Mouse (Mus musculus): ENCODE measurements around the gene Tedc2. TPM values are rescaled to one million over a fixed set of nuclear protein-coding genes. Genes with fewer than 3 reads are reported as not detected.

Gene Tedc2
- polyA plus RNA-seq, 1 experiment from 2014 or later: 11.5 TPM

Small RNA genes within 50 kb of the gene (microRNA-seq; reads per million reads assigned to microRNA genes)
- gene Mir5134 (1.9 reads per million, percentile 4 among the genes with 10 or more reads in this experiment), gene Mir6965 (1.5 reads per million)

Other genes starting within 250 kb of the Tedc2 start
- gene Prss30, start 240.3 kb downstream of the Tedc2 start, polyA plus RNA-seq (2015; fragmentation: Nextera tagmentation; extraction: Ambion mirVana): 0.10 and 0.20 TPM in 2 replicates
- 1.4 and 1.6 TPM in 2 replicates for gene Prss22, start 222.8 kb downstream of the Tedc2 start, polyA plus RNA-seq (2015; fragmentation: Nextera tagmentation; extraction: Ambion mirVana)
- gene Prss27, start 182.7 kb downstream of the Tedc2 start, polyA plus RNA-seq (2015; fragmentation: Nextera tagmentation; extraction: Ambion mirVana): 0.39 TPM in 1 of 2 replicates, not detected in the other
- 68.1 and 69.0 TPM in 2 replicates for gene Kctd5, start 147.4 kb downstream of the Tedc2 start, polyA plus RNA-seq (2015; fragmentation: Nextera tagmentation; extraction: Ambion mirVana)
- gene Pdpk1, start 69.9 kb downstream of the Tedc2 start, polyA plus RNA-seq (2015; fragmentation: Nextera tagmentation; extraction: Ambion mirVana): 30.3 and 34.5 TPM in 2 replicates
- 33.2 and 34.5 TPM in 2 replicates for gene Amdhd2, start 57.1 kb downstream of the Tedc2 start, polyA plus RNA-seq (2015; fragmentation: Nextera tagmentation; extraction: Ambion mirVana)
- gene Atp6v0c, start 51.1 kb downstream of the Tedc2 start, polyA plus RNA-seq (2015; fragmentation: Nextera tagmentation; extraction: Ambion mirVana): 447 and 455 TPM in 2 replicates
- 4.7 and 5.4 TPM in 2 replicates for gene Tbc1d24, start 15.3 kb downstream of the Tedc2 start, polyA plus RNA-seq (2015; fragmentation: Nextera tagmentation; extraction: Ambion mirVana)
- 6.1 and 6.7 TPM in 2 replicates for gene Ntn3, start 11.3 kb downstream of the Tedc2 start, polyA plus RNA-seq (2015; fragmentation: Nextera tagmentation; extraction: Ambion mirVana)
- gene Ccnf, start 30.6 kb upstream of the Tedc2 start, polyA plus RNA-seq (2015; fragmentation: Nextera tagmentation; extraction: Ambion mirVana): 71.7 and 77.0 TPM in 2 replicates
- gene Abca17, start 130.2 kb upstream of the Tedc2 start, polyA plus RNA-seq (2015; fragmentation: Nextera tagmentation; extraction: Ambion mirVana): 0.21 and 0.35 TPM in 2 replicates
- gene Abca3, start 131.1 kb upstream of the Tedc2 start, polyA plus RNA-seq (2015; fragmentation: Nextera tagmentation; extraction: Ambion mirVana): 18.2 and 23.1 TPM in 2 replicates
- 258 and 262 TPM in 2 replicates for gene Rnps1, start 193.7 kb upstream of the Tedc2 start, polyA plus RNA-seq (2015; fragmentation: Nextera tagmentation; extraction: Ambion mirVana)
- gene Eci1, start 205.8 kb upstream of the Tedc2 start, polyA plus RNA-seq (2015; fragmentation: Nextera tagmentation; extraction: Ambion mirVana): 90.4 and 90.6 TPM in 2 replicates
- gene Dnase1l2, start 222.3 kb upstream of the Tedc2 start, polyA plus RNA-seq (2015; fragmentation: Nextera tagmentation; extraction: Ambion mirVana): 1.9 and 2.0 TPM in 2 replicates
- 26.0 and 35.4 TPM in 2 replicates for gene E4f1, start 249.5 kb upstream of the Tedc2 start, polyA plus RNA-seq (2015; fragmentation: Nextera tagmentation; extraction: Ambion mirVana)
- 56.2 and 57.4 TPM in 2 replicates for gene Pgp, start 249.5 kb upstream of the Tedc2 start, polyA plus RNA-seq (2015; fragmentation: Nextera tagmentation; extraction: Ambion mirVana)